Mouse (Mus musculus): ENCODE measurements around the gene Uchl5.

- no peak for TF ChIP-seq POLR2A (IDR thresholded peaks at IDR 0.05; ENCODE audit: insufficient read depth, low read depth, low read length)
- no peak for TF ChIP-seq CTCF (IDR thresholded peaks at IDR 0.05)
- TF ChIP-seq EP300 (IDR thresholded peaks at IDR 0.05; ENCODE audit: insufficient read depth, low read depth, low read length) = no peak
Measured at GRCm38 (mm10) chr1:143773082-143773481, 4.0 kb upstream of the Uchl5 start.
